Mouse (Mus musculus): ENCODE measurements around the gene G6pc2. TPM values are rescaled to one million over a fixed set of nuclear protein-coding genes. Genes with fewer than 3 reads are reported as not detected.

G6pc2 gene
- 0.10 and 0.12 TPM in 2 replicates for polyA plus RNA-seq (2012; rRNA removed)

DNA sequence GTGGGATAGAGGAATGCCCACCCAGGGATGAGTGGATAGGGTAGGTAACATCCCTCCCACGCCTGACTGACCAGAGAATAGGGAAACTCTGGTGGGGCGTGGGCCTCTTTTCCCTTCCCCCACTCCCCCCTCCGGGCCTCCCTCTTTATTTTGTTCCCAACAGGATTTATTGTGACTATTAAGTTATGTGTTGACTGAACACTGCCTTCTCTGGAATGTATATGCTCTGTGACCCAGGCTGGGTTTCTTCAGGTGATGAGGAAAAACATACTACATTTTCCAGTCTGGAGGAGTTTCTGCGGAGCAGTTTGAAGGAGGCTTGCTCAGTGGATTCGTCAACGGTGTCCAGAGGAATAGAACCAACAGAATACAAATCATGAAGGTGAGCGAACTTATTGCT is at the start of gene G6pc2:
Gene G6pc2, plus strand, starts transcription at position 301 of the 400 bp plus-strand sequence.

GRCm38 (mm10) chr2:69205791-69206351 is 5.0 kb upstream of the G6pc2 start, which contains the start of gene Spc25:
Gene Spc25 (minus strand): TSS chr2:69206194.

Other genes with a start within 250 kb of the G6pc2 start
- gene Nostrin, start 75.3 kb upstream of the G6pc2 start, polyA plus RNA-seq (2012; rRNA removed) = 0.69 and 0.86 TPM in 2 replicates
- gene Spc25, start 4.9 kb upstream of the G6pc2 start, polyA plus RNA-seq (2012; rRNA removed) = 36.4 and 52.1 TPM in 2 replicates
- 0.03 and 0.07 TPM in 2 replicates for gene Abcb11, start 131.5 kb downstream of the G6pc2 start, polyA plus RNA-seq (2012; rRNA removed)
- 0.01 and 0.04 TPM in 2 replicates for gene Dhrs9, start 169.4 kb downstream of the G6pc2 start, polyA plus RNA-seq (2012; rRNA removed)